Mouse (Mus musculus) CH12.LX (cell line): ENCODE results near the gene Epas1. TPM values are rescaled to one million over a fixed set of nuclear protein-coding genes. Genes with fewer than 3 reads are reported as not detected.

Experiments
- DNase-seq: peaks from one replicate; pipeline ENCODE4 v3.0.0-alpha.2; 2013; ENCODE audit errors: extremely low read depth
- H3K27ac ChIP-seq: 2 replicates; pipeline ENCODE4 v1.5.1; 2012; ENCODE audit warnings: low read depth, mild to moderate bottlenecking, control low read depth, moderate library complexity; ENCODE audit not compliant: insufficient read depth
- H3K27me3 ChIP-seq: replicated peaks from 2 replicates; pipeline ENCODE3; 2012; ENCODE audit warnings: inconsistent platforms
- H3K36me3 ChIP-seq, 2 experiments: replicated peaks in 1 of 2; 2 replicates each; pipeline versions ENCODE3 to v1.6.1; 2012; ENCODE audit warnings: inconsistent platforms in 1 of 2, low read length in 1 of 2, mild to moderate bottlenecking in 1 of 2, mixed read lengths in 1 of 2, moderate library complexity in 1 of 2; ENCODE audit not compliant: control insufficient read depth in 1 of 2, insufficient read depth in 1 of 2
- H3K4me1 ChIP-seq, 2 experiments: 2 replicates each; pipeline ENCODE4 v1.6.1; 2012; ENCODE audit warnings: inconsistent platforms in 1 of 2, moderate library complexity in 1 of 2; ENCODE audit not compliant: insufficient read depth in 2 of 2, control insufficient read depth in 1 of 2
- H3K4me2 ChIP-seq: 2 replicates; pipeline ENCODE4 v1.6.1; 2012; ENCODE audit warnings: low read depth, mild to moderate bottlenecking, control low read depth; ENCODE audit not compliant: poor library complexity, insufficient read depth, severe bottlenecking
- H3K4me3 ChIP-seq, 3 experiments: fragments of 150-350 bp in 1 of 3; sonication (generic) in 1 of 3; replicated peaks in 1 of 3; 2 replicates each; pipeline versions ENCODE3 to v1.5.1; 2011 to 2012; ENCODE audit warnings: low read depth in 2 of 3, low read length in 2 of 3, mild to moderate bottlenecking in 2 of 3, moderate library complexity in 2 of 3, control low read depth in 1 of 3, improper control_type of control experiment in 1 of 3, inconsistent platforms in 1 of 3, mixed read lengths in 1 of 3; ENCODE audit not compliant: poor library complexity in 1 of 3
- H3K79me2 ChIP-seq: replicated peaks from 2 replicates; pipeline ENCODE4 v1.6.1; 2012; ENCODE audit warnings: mild to moderate bottlenecking, moderate library complexity; ENCODE audit not compliant: control insufficient read depth, poor library complexity, insufficient read depth, severe bottlenecking; ENCODE audit errors: extremely low read depth
- H3K9ac ChIP-seq: 2 replicates; pipeline ENCODE4 v1.6.1; 2012; ENCODE audit warnings: low read depth, mild to moderate bottlenecking, control low read depth, moderate library complexity; ENCODE audit not compliant: insufficient read depth
- H3K9me3 ChIP-seq: replicated peaks from 2 replicates; pipeline ENCODE3; 2012; ENCODE audit warnings: low read length, inconsistent platforms, mixed read lengths
- CHD1 ChIP-seq: IDR thresholded peaks from 2 replicates; pipeline ENCODE4 v1.6.1; 2012; ENCODE audit warnings: low read depth, low read length, improper control_type of control experiment, inconsistent platforms
- CHD2 ChIP-seq: IDR thresholded peaks from 2 replicates; pipeline ENCODE4 v1.6.1; 2011; ENCODE audit warnings: low read length, improper control_type of control experiment
- CTCF ChIP-seq, 2 experiments: IDR thresholded peaks in 1 of 2; conservative IDR thresholded peaks in 1 of 2; 2 replicates each; pipeline ENCODE4 v1.5.1; 2011 to 2012; ENCODE audit warnings: low read depth in 2 of 2, low read length in 2 of 2, improper control_type of control experiment in 1 of 2, inconsistent platforms in 1 of 2, mild to moderate bottlenecking in 1 of 2, moderate library complexity in 1 of 2
- GABPA ChIP-seq: IDR thresholded peaks from 2 replicates; pipeline ENCODE4 v1.6.1; 2012; ENCODE audit warnings: low read depth, low read length, improper control_type of control experiment, inconsistent platforms; ENCODE audit not compliant: insufficient replicate concordance
- HCFC1 ChIP-seq: IDR thresholded peaks from 2 replicates; pipeline ENCODE4 v1.6.1; 2012; ENCODE audit warnings: low read depth, mild to moderate bottlenecking, inconsistent platforms, low read length, improper control_type of control experiment
- IRF4 ChIP-seq: IDR thresholded peaks from 2 replicates; pipeline ENCODE4 v1.6.1; 2014; ENCODE audit warnings: low read depth, mild to moderate bottlenecking, inconsistent platforms, low read length, improper control_type of control experiment
- JUND ChIP-seq: conservative IDR thresholded peaks from 2 replicates; pipeline ENCODE4 v1.6.1; 2011; ENCODE audit warnings: low read depth, low read length, improper control_type of control experiment
- KAT2A ChIP-seq: IDR thresholded peaks from 2 replicates; pipeline ENCODE4 v1.6.1; 2012; ENCODE audit warnings: low read length, improper control_type of control experiment, inconsistent platforms; ENCODE audit not compliant: insufficient replicate concordance
- MAFK ChIP-seq: IDR thresholded peaks from 2 replicates; pipeline ENCODE4 v1.6.1; 2011; ENCODE audit warnings: low read length, improper control_type of control experiment; ENCODE audit not compliant: insufficient replicate concordance
- MAX ChIP-seq: IDR thresholded peaks from 2 replicates; pipeline ENCODE4 v1.6.1; 2011; ENCODE audit warnings: low read length, improper control_type of control experiment
- MAZ ChIP-seq: IDR thresholded peaks from 2 replicates; pipeline ENCODE4 v1.6.1; 2012; ENCODE audit warnings: low read depth, mild to moderate bottlenecking, inconsistent platforms, low read length, improper control_type of control experiment, moderate library complexity
- MEF2A ChIP-seq: IDR thresholded peaks from 2 replicates; pipeline ENCODE4 v1.6.1; 2014; ENCODE audit warnings: low read depth, mild to moderate bottlenecking, inconsistent platforms, low read length, improper control_type of control experiment, borderline replicate concordance
- MXI1 ChIP-seq: IDR thresholded peaks from 2 replicates; pipeline ENCODE4 v1.6.1; 2011; ENCODE audit warnings: mild to moderate bottlenecking, low read depth, low read length, improper control_type of control experiment
- PAX5 ChIP-seq: IDR thresholded peaks from 2 replicates; pipeline ENCODE4 v1.6.1; 2012; ENCODE audit warnings: low read length, inconsistent platforms, mixed read lengths
- POLR2A ChIP-seq: IDR thresholded peaks from 2 replicates; pipeline ENCODE4 v1.6.1; 2011; ENCODE audit warnings: low read depth, mild to moderate bottlenecking, improper control_type of control experiment, low read length
- RAD21 ChIP-seq: IDR thresholded peaks from 2 replicates; pipeline ENCODE4 v1.6.1; 2011; ENCODE audit warnings: low read depth, mild to moderate bottlenecking, low read length, improper control_type of control experiment, moderate library complexity
- RCOR1 ChIP-seq: conservative IDR thresholded peaks from 2 replicates; pipeline ENCODE4 v1.6.1; 2012; ENCODE audit warnings: low read depth, mild to moderate bottlenecking, inconsistent platforms, low read length, improper control_type of control experiment
- SIN3A ChIP-seq: IDR thresholded peaks from 2 replicates; pipeline ENCODE4 v1.6.1; 2012; ENCODE audit warnings: low read length, improper control_type of control experiment, inconsistent platforms
- SMC3 ChIP-seq: IDR thresholded peaks from 2 replicates; pipeline ENCODE4 v1.6.1; 2011; ENCODE audit warnings: low read depth, low read length, improper control_type of control experiment
- UBTF ChIP-seq: IDR thresholded peaks from 2 replicates; pipeline ENCODE4 v1.6.1; 2012; ENCODE audit warnings: low read depth, mild to moderate bottlenecking, inconsistent platforms, low read length, improper control_type of control experiment, moderate library complexity
- USF2 ChIP-seq: conservative IDR thresholded peaks from 2 replicates; pipeline ENCODE4 v1.6.1; 2011; ENCODE audit warnings: low read depth, low read length, improper control_type of control experiment
- ZC3H11A ChIP-seq: IDR thresholded peaks from 2 replicates; pipeline ENCODE4 v1.6.1; 2012; ENCODE audit warnings: low read depth, mild to moderate bottlenecking, inconsistent platforms, low read length, improper control_type of control experiment
- ZMIZ1 ChIP-seq: IDR thresholded peaks from 2 replicates; pipeline ENCODE4 v1.6.1; 2012; ENCODE audit warnings: low read depth, mild to moderate bottlenecking, inconsistent platforms, low read length, improper control_type of control experiment
- ZNF384 ChIP-seq: IDR thresholded peaks from 2 replicates; pipeline ENCODE4 v1.6.1; 2012; ENCODE audit warnings: low read depth, low read length, improper control_type of control experiment, inconsistent platforms
- dilution Hi-C: fragments of 300-500 bp; cut with MboI; formaldehyde crosslinking; loops from 2 replicates; pipeline ENCODE4 v1.14.3; 2020; ENCODE audit warnings: low sequenced_read_pairs; ENCODE audit not compliant: extremely low pct_unique_long_range_greater_than_20kb, extremely low pct_ligation_motif_present
- in situ Hi-C: fragments of 300-500 bp; cut with MboI; formaldehyde crosslinking; loops from 3 replicates; pipeline ENCODE4 v1.14.3; 2019; ENCODE audit warnings: low sequenced_read_pairs, low pct_ligation_motif_present, low pct_unique_long_range_greater_than_20kb, mixed read lengths
- polyA plus RNA-seq: library from polyadenylated mRNA; unstranded; fragments of >175 nt; gene quantifications from 2 replicates; pipeline ENCODE4 v1.2.1, GENCODE M21; 2012; ENCODE audit warnings: low read depth; ENCODE audit not compliant: insufficient read length
- total RNA-seq, 2 experiments: library from RNA; depleted of rRNA; stranded (reverse); fragments of 300-350 nt in 1 of 2; fragments of >200 nt in 1 of 2; gene quantifications; 2 replicates each; pipeline ENCODE4 v1.2.3; 2012 to 2014

The Epas1 gene
- total and polyA plus RNA-seq, 3 experiments: 0.08 to 0.14 (median 0.11) TPM

DNA sequence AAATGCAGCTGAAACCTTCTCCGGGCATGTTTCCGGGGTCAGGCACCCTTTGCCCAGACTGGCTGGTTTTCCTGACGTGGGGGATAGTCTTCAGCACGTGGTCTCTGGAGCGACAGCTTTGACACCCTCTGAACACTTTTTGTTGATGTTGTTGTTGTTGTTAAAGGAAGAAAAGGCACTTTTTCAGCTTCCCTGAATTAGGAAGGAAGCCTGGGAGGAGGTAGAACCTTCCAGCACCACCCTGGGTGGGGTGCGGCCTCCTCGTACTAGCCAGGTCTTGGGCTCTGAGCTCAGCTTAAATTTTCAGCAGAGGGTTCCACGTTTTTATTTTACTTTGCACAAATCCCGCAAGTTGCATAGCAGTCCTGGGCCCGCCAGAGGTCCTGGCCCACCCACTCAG, 49.6 kb downstream of the Epas1 start:
- Histone ChIP-seq H3K27ac (no peak overlapping the region), H3K79me2 (no peaks in the 10 kb centered on the region), H3K9ac (no peak overlapping the region), H3K36me3 (no peaks in the 10 kb centered on the region), H3K4me3 (no peak overlapping the region), H3K27me3 (peaks cover 2% of the 10 kb centered on the region), H3K4me1 (peaks cover 1 to 5% of the 10 kb centered on the region in 2 experiments; a peak in 1 of 4 replicates), H3K4me2 (no peak overlapping the region), H3K9me3 (no peaks in the 10 kb centered on the region)
- TF ChIP-seq JUND (no peak), MAX (no peak), CHD2 (no peak), ZC3H11A (no peak), MAZ (no peak), IRF4 (no peak), ZNF384 (no peak), GABPA (no peak), CHD1 (no peak), HCFC1 (no peak), MEF2A (no peak), PAX5 (no peak), ZMIZ1 (no peak), RAD21 (no peak), MAFK (no peak)
- no peak for DNase-seq
- in situ Hi-C loops (loop anchor here (25.0 kb wide), 1 partner anchor 291 kb away; the partner anchor contains the start of gene Gm10309), dilution Hi-C loops (no loop called here)

DNA sequence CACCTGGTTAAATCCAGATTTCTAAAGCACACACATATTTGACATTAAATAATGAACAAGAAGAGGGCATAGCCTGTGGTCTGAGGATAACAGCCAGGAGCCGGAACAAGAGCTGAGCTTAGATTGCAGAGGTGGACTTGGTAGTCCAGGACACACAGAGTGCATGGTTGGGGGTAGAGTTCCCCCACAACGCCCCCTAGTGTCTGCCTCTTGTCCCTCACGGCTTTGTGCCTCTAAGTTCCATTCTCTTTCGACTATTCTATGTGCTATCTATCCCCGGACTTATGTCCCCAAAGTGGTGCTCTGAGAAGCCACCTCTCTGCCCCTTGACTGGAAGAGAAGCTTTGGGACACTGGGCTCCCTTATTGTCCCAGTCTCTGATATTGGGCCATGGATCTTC, 50.2 kb downstream of the Epas1 start:
- Histone ChIP-seq H3K4me3 (no peak overlapping the region), H3K27ac (no peak overlapping the region), H3K79me2 (no peaks in the 10 kb centered on the region), H3K27me3 (peaks cover 2% of the 10 kb centered on the region), H3K4me1 (peaks cover 0 to 5% of the 10 kb centered on the region in 2 experiments; a peak in 1 of 4 replicates), H3K36me3 (no peaks in the 10 kb centered on the region), H3K9ac (no peak overlapping the region), H3K9me3 (no peaks in the 10 kb centered on the region), H3K4me2 (no peak overlapping the region)
- in situ Hi-C loops: loop anchor here (25.0 kb wide), 1 partner anchor 291 kb away; the partner anchor contains the start of gene Gm10309
- TF ChIP-seq KAT2A (no peak), SIN3A (no peak), CTCF (conservative IDR thresholded peaks at IDR 0.05 in 1 of 2, IDR thresholded peaks at IDR 0.05 in 1 of 2; ENCODE audit: low read depth in 2 of 2, low read length in 2 of 2) (peak; percentile 32 to 66; a peak in 3 of 4 replicates), ZMIZ1 (no peak), IRF4 (no peak), SMC3 (peak; percentile 67), USF2 (no peak), JUND (no peak), MXI1 (no peak), POLR2A (no peak), ZNF384 (no peak), UBTF (no peak), RCOR1 (no peak), RAD21 (peak; percentile 50)
- DNase-seq: peak; percentile 38
- dilution Hi-C loops: no loop called here
